Mouse (Mus musculus) MEL (cell line): Measurements from ENCODE around the gene Phf7. TPM values are rescaled to one million over a fixed set of nuclear protein-coding genes. Genes with fewer than 3 reads are reported as not detected.

ENCODE experiments used
- DNase-seq: peaks from one replicate; pipeline ENCODE4 v3.0.0; 2011; ENCODE audit warnings: low read depth, low spot score
- H3K27ac ChIP-seq: 2 replicates; pipeline ENCODE4 v1.5.1; 2012; ENCODE audit warnings: low read depth, mild to moderate bottlenecking, control low read depth, low read length, moderate library complexity; ENCODE audit not compliant: control insufficient read depth
- H3K27me3 ChIP-seq, 2 experiments: fragments of 150-350 bp in 1 of 2; sonication (generic) in 1 of 2; 2 replicates each; pipeline ENCODE4 v1.6.1; 2012; ENCODE audit warnings: low read length in 2 of 2, mild to moderate bottlenecking in 2 of 2, improper control_type of control experiment in 1 of 2, moderate library complexity in 1 of 2; ENCODE audit not compliant: insufficient read depth in 2 of 2, control insufficient read depth in 1 of 2
- H3K36me3 ChIP-seq, 2 experiments: 2 replicates each; pipeline ENCODE4 v1.6.1; 2012 to 2014; ENCODE audit warnings: low read length in 2 of 2, improper control_type of control experiment in 1 of 2, inconsistent platforms in 1 of 2, mild to moderate bottlenecking in 1 of 2; ENCODE audit not compliant: insufficient read depth in 2 of 2, control insufficient read depth in 1 of 2
- H3K4me1 ChIP-seq, 2 experiments: fragments of 150-350 bp in 1 of 2; sonication (generic) in 1 of 2; 2 replicates each; pipeline ENCODE4 v1.6.1; 2012; ENCODE audit warnings: low read length in 2 of 2, improper control_type of control experiment in 1 of 2, mild to moderate bottlenecking in 1 of 2; ENCODE audit not compliant: insufficient read depth in 2 of 2, control insufficient read depth in 1 of 2
- H3K4me3 ChIP-seq, 2 experiments: fragments of 150-350 bp in 1 of 2; sonication (generic) in 1 of 2; 2 replicates each; pipeline ENCODE4 v1.5.1; 2012; ENCODE audit warnings: low read depth in 2 of 2, low read length in 2 of 2, mild to moderate bottlenecking in 2 of 2, moderate library complexity in 2 of 2, control low read depth in 1 of 2, improper control_type of control experiment in 1 of 2; ENCODE audit not compliant: control insufficient read depth in 1 of 2, insufficient read depth in 1 of 2
- H3K79me2 ChIP-seq: 2 replicates; pipeline ENCODE4 v1.6.1; 2012; ENCODE audit warnings: mild to moderate bottlenecking, low read length, moderate library complexity; ENCODE audit not compliant: control insufficient read depth, poor library complexity, insufficient read depth
- H3K9ac ChIP-seq: 2 replicates; pipeline ENCODE4 v1.6.1; 2012; ENCODE audit warnings: low read depth, mild to moderate bottlenecking, control low read depth, low read length, moderate library complexity; ENCODE audit not compliant: control insufficient read depth, poor library complexity, severe bottlenecking
- H3K9me3 ChIP-seq: fragments of 150-350 bp; sonication (generic); replicated peaks from 2 replicates; pipeline ENCODE4 v1.6.1; 2012; ENCODE audit warnings: mild to moderate bottlenecking, low read length, improper control_type of control experiment, moderate library complexity; ENCODE audit not compliant: insufficient read depth
- BHLHE40 ChIP-seq: IDR thresholded peaks from 2 replicates; pipeline ENCODE4 v1.6.1; 2012; ENCODE audit warnings: low read depth, mild to moderate bottlenecking, inconsistent platforms, low read length, improper control_type of control experiment, borderline replicate concordance
- CHD2 ChIP-seq: IDR thresholded peaks from 2 replicates; pipeline ENCODE4 v1.6.1; 2011; ENCODE audit warnings: low read length, improper control_type of control experiment
- E2F4 ChIP-seq: IDR thresholded peaks from 2 replicates; pipeline ENCODE4 v1.6.1; 2011; ENCODE audit warnings: low read depth, low read length, improper control_type of control experiment, borderline replicate concordance
- EP300 ChIP-seq, 2 experiments: IDR thresholded peaks; 2 replicates each; pipeline ENCODE4 v1.6.1; 2011; ENCODE audit warnings: improper control_type of control experiment in 2 of 2, low read length in 2 of 2, low read depth in 1 of 2, mild to moderate bottlenecking in 1 of 2
- GATA1 ChIP-seq: IDR thresholded peaks from 2 replicates; pipeline ENCODE4 v1.6.1; 2011; ENCODE audit warnings: low read depth, low read length, improper control_type of control experiment
- JUND ChIP-seq: IDR thresholded peaks from 2 replicates; pipeline ENCODE4 v1.6.1; 2011; ENCODE audit warnings: low read depth, mild to moderate bottlenecking, improper control_type of control experiment, low read length
- MAFK ChIP-seq: IDR thresholded peaks from 2 replicates; pipeline ENCODE4 v1.6.1; 2011; ENCODE audit warnings: low read depth, mild to moderate bottlenecking, low read length, improper control_type of control experiment, borderline replicate concordance
- MAX ChIP-seq: IDR thresholded peaks from 2 replicates; pipeline ENCODE4 v1.6.1; 2011; ENCODE audit warnings: low read length, improper control_type of control experiment
- MAZ ChIP-seq: IDR thresholded peaks from 2 replicates; pipeline ENCODE4 v1.6.1; 2012; ENCODE audit warnings: low read depth, mild to moderate bottlenecking, inconsistent platforms, low read length, improper control_type of control experiment
- MXI1 ChIP-seq: IDR thresholded peaks from 2 replicates; pipeline ENCODE4 v1.6.1; 2011; ENCODE audit warnings: mild to moderate bottlenecking, low read depth, low read length, improper control_type of control experiment
- MYB ChIP-seq: IDR thresholded peaks from 2 replicates; pipeline ENCODE4 v1.6.1; 2011; ENCODE audit warnings: mild to moderate bottlenecking, low read depth, low read length, improper control_type of control experiment
- MYC ChIP-seq: IDR thresholded peaks from 2 replicates; pipeline ENCODE4 v1.6.1; 2011; ENCODE audit warnings: low read depth, mild to moderate bottlenecking, low read length, improper control_type of control experiment, moderate library complexity
- NELFE ChIP-seq: IDR thresholded peaks from 2 replicates; pipeline ENCODE4 v1.6.1; 2011; ENCODE audit warnings: low read depth, low read length, improper control_type of control experiment
- NRF1 ChIP-seq: IDR thresholded peaks from 2 replicates; pipeline ENCODE4 v1.6.1; 2014; ENCODE audit warnings: low read depth, mild to moderate bottlenecking, inconsistent platforms, low read length, improper control_type of control experiment, moderate library complexity; ENCODE audit not compliant: poor library complexity, insufficient read depth, severe bottlenecking
- POLR2A ChIP-seq, 2 experiments: IDR thresholded peaks; 2 replicates each; pipeline ENCODE4 v1.6.1; 2011 to 2012; ENCODE audit warnings: low read length in 2 of 2, mild to moderate bottlenecking in 2 of 2, control low read depth in 1 of 2, improper control_type of control experiment in 1 of 2, low read depth in 1 of 2, moderate library complexity in 1 of 2; ENCODE audit not compliant: control insufficient read depth in 1 of 2, insufficient read depth in 1 of 2, poor library complexity in 1 of 2
- POLR2AphosphoS2 ChIP-seq: IDR thresholded peaks from 2 replicates; pipeline ENCODE4 v1.6.1; 2011; ENCODE audit warnings: low read length, improper control_type of control experiment
- RAD21 ChIP-seq: IDR thresholded peaks from 2 replicates; pipeline ENCODE4 v1.6.1; 2011; ENCODE audit warnings: mild to moderate bottlenecking, low read depth, low read length, improper control_type of control experiment
- RCOR1 ChIP-seq: IDR thresholded peaks from 2 replicates; pipeline ENCODE4 v1.6.1; 2012; ENCODE audit warnings: low read depth, mild to moderate bottlenecking, inconsistent platforms, low read length, improper control_type of control experiment
- SIN3A ChIP-seq: IDR thresholded peaks from 2 replicates; pipeline ENCODE4 v1.6.1; 2012; ENCODE audit warnings: low read length, improper control_type of control experiment, inconsistent platforms
- TCF12 ChIP-seq: IDR thresholded peaks from 2 replicates; pipeline ENCODE4 v1.6.1; 2014; ENCODE audit warnings: low read depth, mild to moderate bottlenecking, inconsistent platforms, low read length, improper control_type of control experiment, moderate library complexity
- USF2 ChIP-seq, 2 experiments: IDR thresholded peaks; 2 replicates each; pipeline ENCODE4 v1.6.1; 2011 to 2012; ENCODE audit warnings: improper control_type of control experiment in 2 of 2, low read length in 2 of 2, borderline replicate concordance in 1 of 2, inconsistent platforms in 1 of 2, low read depth in 1 of 2, mild to moderate bottlenecking in 1 of 2; ENCODE audit not compliant: insufficient read depth in 1 of 2
- ZC3H11A ChIP-seq: IDR thresholded peaks from 2 replicates; pipeline ENCODE4 v1.6.1; 2012; ENCODE audit warnings: low read depth, mild to moderate bottlenecking, inconsistent platforms, low read length, improper control_type of control experiment
- ZNF384 ChIP-seq: IDR thresholded peaks from 2 replicates; pipeline ENCODE4 v1.6.1; 2012; ENCODE audit warnings: low read depth, mild to moderate bottlenecking, inconsistent platforms, low read length, improper control_type of control experiment
- polyA plus RNA-seq, 2 experiments: library from polyadenylated mRNA; stranded (reverse) in 1 of 2; unstranded in 1 of 2; fragments of >175 nt in 1 of 2; fragments of >200 nt in 1 of 2; gene quantifications; 2 replicates each; pipeline versions ENCODE4 v1.2.1 to v1.2.4; 2012; ENCODE audit warnings: low replicate concordance in 2 of 2, low read depth in 1 of 2; ENCODE audit not compliant: insufficient read length in 2 of 2, insufficient read depth in 1 of 2, missing spikeins in 1 of 2
- total RNA-seq: library from RNA; depleted of rRNA; stranded (reverse); fragments of 300-350 nt; gene quantifications from 2 replicates; pipeline ENCODE4 v1.2.3, GENCODE M21; 2012

The Phf7 gene
- total and polyA plus RNA-seq, 3 experiments, result 6.0 to 7.6 TPM; not detected in 1

GRCm38 (mm10) chr14:31200038-31200437, 51.1 kb downstream of the Phf7 start:
- TF ChIP-seq BHLHE40 (no peak), MXI1 (no peak), E2F4 (no peak), MAX (no peak)
- H3K27ac ChIP-seq, result no peak overlapping the region
- peaks cover 4% of the 10 kb centered on the region for H3K79me2 ChIP-seq
- no peak overlapping the region for H3K4me3 ChIP-seq
- DNase-seq, result no peak
- no peaks in the 10 kb centered on the region for H3K9me3 ChIP-seq
- peaks cover 0 to 9% of the 10 kb centered on the region in 2 experiments; a peak in 2 of 4 replicates for H3K4me1 ChIP-seq
- no peaks in the 10 kb centered on the region for H3K27me3 ChIP-seq
- H3K9ac ChIP-seq, result no peak overlapping the region
- H3K36me3 ChIP-seq, result peaks cover 3 to 24% of the 10 kb centered on the region in 2 experiments; a peak in 3 of 4 replicates

GRCm38 (mm10) chr14:31199599-31199998, 51.5 kb downstream of the Phf7 start:
- TF ChIP-seq GATA1, result no peak
- no peak for TF ChIP-seq ZNF384
- TF ChIP-seq MXI1, result no peak
- no peak for TF ChIP-seq MYB
- TF ChIP-seq POLR2A (IDR thresholded peaks at IDR 0.05; ENCODE audit: control insufficient read depth in 1 of 2, insufficient read depth in 1 of 2, low read depth in 1 of 2, low read length in 2 of 2, poor library complexity in 1 of 2), result no peak
- TF ChIP-seq TCF12, result no peak
- TF ChIP-seq MAZ, result no peak
- Histone ChIP-seq H3K27me3 (no peaks in the 10 kb centered on the region), H3K4me1 (peaks cover 0 to 6% of the 10 kb centered on the region in 2 experiments; a peak in 2 of 4 replicates), H3K9ac (no peak overlapping the region), H3K36me3 (peaks cover 3 to 26% of the 10 kb centered on the region in 2 experiments; a peak in 3 of 4 replicates), H3K27ac (no peak overlapping the region), H3K79me2 (no peaks in the 10 kb centered on the region; the same call in 1 of the 2 replicates), H3K4me3 (no peak overlapping the region), H3K9me3 (no peaks in the 10 kb centered on the region)
- DNase-seq, result no peak

GRCm38 (mm10) chr14:31197547-31198516, 53.3 kb downstream of the Phf7 start:
- H3K4me3 ChIP-seq, result no peak overlapping the region; a peak in 1 of 4 replicates
- no peaks in the 10 kb centered on the region for H3K9me3 ChIP-seq
- H3K4me1 ChIP-seq, result peaks cover 0 to 6% of the 10 kb centered on the region in 2 experiments; a peak in 2 of 4 replicates
- no peak overlapping the region for H3K9ac ChIP-seq
- H3K36me3 ChIP-seq, result peaks cover 3 to 15% of the 10 kb centered on the region in 2 experiments; a peak in 3 of 4 replicates
- H3K27ac ChIP-seq, result no peak overlapping the region
- no peaks in the 10 kb centered on the region for H3K79me2 ChIP-seq
- DNase-seq, result peak; percentile 61
- H3K27me3 ChIP-seq, result no peaks in the 10 kb centered on the region
- TF ChIP-seq MXI1 (peak; percentile 26; the same call in 1 of the 2 replicates), CHD2 (no peak), MYC (0 out of 2 replicates have a peak, but pooled peaks have one; percentile 24), USF2 (IDR thresholded peaks at IDR 0.05; ENCODE audit: borderline replicate concordance in 1 of 2, insufficient read depth in 1 of 2, low read depth in 1 of 2, low read length in 2 of 2) (no peak), NELFE (no peak), TCF12 (no peak), ZC3H11A (no peak), JUND (no peak), GATA1 (peak; percentile 84), ZNF384 (peak; percentile 88), MAFK (no peak), POLR2AphosphoS2 (no peak), RCOR1 (no peak), SIN3A (no peak), RAD21 (no peak), MAZ (no peak), EP300 (IDR thresholded peaks at IDR 0.05; ENCODE audit: low read depth in 1 of 2, low read length in 2 of 2) (no peak), NRF1 (no peak)
